Mouse (Mus musculus) stomach, adult 2 months (tissue): ENCODE data around the gene Ntsr2. TPM values are rescaled to one million over a fixed set of nuclear protein-coding genes. Genes with fewer than 3 reads are reported as not detected.

Experiments used
- polyA plus RNA-seq: library from polyadenylated mRNA; depleted of rRNA; stranded (reverse); fragments of >200 nt; gene quantifications from 2 replicates; pipeline ENCODE4 v1.2.3, GENCODE M21; 2012; rRNA removed

The Ntsr2 gene
- polyA plus RNA-seq, result 0.27 and 0.38 TPM in 2 replicates

GRCm38 (mm10) chr12:16653332-16654093 lies at the start of gene Ntsr2:
TSS of gene Ntsr2 (plus strand) at chr12:16653382.

GRCm38 (mm10) chr12:16610936-16611335 lies 42.2 kb upstream of the Ntsr2 start, which contains the start of gene Lpin1:
TSS of gene Lpin1 (minus strand) at chr12:16610966.

Other genes with a start within 250 kb of the Ntsr2 start
- gene Lpin1, start 42.4 kb upstream of the Ntsr2 start, polyA plus RNA-seq, result 2.2 and 2.4 TPM in 2 replicates
- gene Greb1, start 147.5 kb downstream of the Ntsr2 start, polyA plus RNA-seq, result 0.22 and 0.45 TPM in 2 replicates
- 4.6 and 5.1 TPM in 2 replicates for gene E2f6, start 157.6 kb downstream of the Ntsr2 start, polyA plus RNA-seq
- gene Rock2, start 241.5 kb downstream of the Ntsr2 start, polyA plus RNA-seq, result 0.69 and 1.3 TPM in 2 replicates